Mouse (Mus musculus): ENCODE data around the gene Pip5k1b.

Gene Pip5k1b

DNA sequence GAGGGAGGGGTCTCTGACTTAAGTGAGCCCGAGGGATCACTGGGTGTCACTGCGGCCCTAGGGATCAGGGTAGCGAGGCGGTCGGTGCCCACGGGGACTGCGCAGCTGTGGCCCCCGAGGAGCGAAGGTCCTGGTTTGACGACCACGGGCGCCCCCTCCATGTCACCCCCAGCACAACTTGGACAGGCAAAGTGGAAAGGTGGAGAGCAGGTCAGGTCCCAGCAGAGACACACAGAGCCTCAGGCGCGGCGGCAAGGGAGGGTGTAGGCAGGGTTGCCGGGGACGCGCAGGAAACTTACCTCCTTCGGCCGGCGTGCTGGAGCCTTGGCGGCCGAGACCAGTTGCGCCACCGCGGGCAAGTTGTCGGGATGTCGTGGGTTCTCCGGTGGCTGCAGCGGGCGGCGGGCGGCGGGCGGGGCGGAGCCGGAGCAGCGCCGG is at the start of gene Pip5k1b:
Pip5k1b (minus strand) TSS at position 407 of the 438 bp plus-strand sequence.
- DNase-seq, result peak; percentile 80

- peak; percentile 14 for DNase-seq
These were observed 48.4 kb upstream of the Pip5k1b start for GRCm38 (mm10) chr19:24604105-24604504.

DNA sequence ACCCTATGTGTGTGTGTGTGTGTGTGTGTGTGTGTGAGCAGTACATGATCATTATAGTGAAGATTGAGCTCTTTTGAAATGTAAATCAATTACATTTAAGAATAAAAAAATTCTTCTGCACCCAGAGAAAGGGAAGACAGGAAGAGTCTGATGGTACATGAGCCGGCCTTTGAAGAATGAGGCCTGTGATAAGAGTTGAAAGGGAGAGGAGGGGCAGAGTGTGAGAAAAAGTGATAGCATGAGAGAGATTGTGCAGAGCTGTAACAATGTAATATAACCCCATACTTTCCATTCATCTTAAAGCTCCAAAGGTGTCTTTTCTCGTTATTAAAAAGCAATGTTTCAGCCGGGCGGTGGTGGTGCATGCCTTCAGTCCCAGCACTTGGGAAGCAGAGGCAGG is 47.8 kb upstream of the Pip5k1b start:
- DNase-seq, result no peak

DNA sequence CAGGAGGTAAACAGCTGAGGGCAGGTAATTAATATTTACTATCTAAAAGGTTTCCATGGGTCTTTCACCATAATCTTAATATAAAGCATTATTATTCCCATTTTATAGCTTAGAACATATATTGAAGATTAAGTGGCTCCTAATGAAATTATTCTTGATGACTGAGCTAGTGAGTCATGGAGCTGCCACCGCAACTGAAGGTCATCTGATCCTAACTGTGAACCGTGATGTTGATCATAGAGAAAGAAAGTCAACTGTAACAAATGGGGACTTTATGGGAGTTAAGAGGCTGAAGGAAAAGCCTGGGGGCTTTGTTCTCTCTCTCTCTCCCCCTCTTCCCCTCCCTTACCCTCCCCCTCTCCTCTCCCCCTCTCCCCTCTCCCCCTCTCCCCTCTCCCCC is 31.1 kb upstream of the Pip5k1b start:
- no peak for DNase-seq

DNA sequence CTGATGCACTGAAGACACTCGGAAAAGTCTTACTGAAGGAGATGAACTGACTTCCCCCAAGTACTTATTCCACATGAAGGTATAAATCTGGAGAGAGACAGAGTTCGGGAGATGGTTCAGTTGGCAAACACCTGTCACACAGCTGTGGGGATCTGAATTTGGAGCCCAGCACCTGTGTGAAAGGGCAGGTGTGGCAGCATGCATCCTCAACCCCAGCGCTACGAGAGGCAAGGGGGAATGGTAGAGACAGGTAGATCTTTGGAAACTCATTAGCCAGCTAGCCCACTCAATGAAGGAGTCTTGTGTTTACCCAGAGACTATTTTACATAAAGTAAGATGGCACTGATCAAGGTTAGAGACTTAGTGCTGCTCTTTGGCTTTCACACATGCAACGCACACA is 29.5 kb upstream of the Pip5k1b start:
- DNase-seq, result no peak

GRCm38 (mm10) chr19:24583956-24584355 is 28.3 kb upstream of the Pip5k1b start:
- DNase-seq, result no peak

- DNase-seq, result no peak
These were observed 20.5 kb upstream of the Pip5k1b start for GRCm38 (mm10) chr19:24576125-24576524.

DNA sequence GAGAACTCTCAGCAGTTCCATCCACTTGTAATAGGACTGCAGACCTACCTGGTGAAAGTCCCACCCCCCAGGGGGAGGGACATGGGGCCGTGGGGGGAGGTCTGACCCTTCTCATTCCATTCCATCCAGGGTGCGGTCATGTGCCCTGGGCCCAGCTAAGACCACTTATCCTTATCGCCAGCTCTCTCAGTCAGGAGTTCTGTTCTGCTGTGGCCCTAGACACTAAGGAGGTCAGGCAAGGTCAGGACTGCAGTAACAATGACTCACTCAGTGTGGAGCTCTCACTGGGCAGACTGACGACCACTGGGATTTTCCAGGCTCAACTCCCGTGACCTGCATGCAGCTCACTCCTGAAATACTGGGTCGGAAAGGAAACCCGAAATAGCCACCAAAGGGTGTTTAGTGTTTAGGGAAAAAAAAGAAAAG is 16.1 kb upstream of the Pip5k1b start:
- no peak for DNase-seq

- DNase-seq, result no peak
These were observed 15.3 kb upstream of the Pip5k1b start for GRCm38 (mm10) chr19:24570969-24571368.

GRCm38 (mm10) chr19:24557456-24557855 is 1.8 kb upstream of the Pip5k1b start:
- peak; percentile 32 for DNase-seq

DNA sequence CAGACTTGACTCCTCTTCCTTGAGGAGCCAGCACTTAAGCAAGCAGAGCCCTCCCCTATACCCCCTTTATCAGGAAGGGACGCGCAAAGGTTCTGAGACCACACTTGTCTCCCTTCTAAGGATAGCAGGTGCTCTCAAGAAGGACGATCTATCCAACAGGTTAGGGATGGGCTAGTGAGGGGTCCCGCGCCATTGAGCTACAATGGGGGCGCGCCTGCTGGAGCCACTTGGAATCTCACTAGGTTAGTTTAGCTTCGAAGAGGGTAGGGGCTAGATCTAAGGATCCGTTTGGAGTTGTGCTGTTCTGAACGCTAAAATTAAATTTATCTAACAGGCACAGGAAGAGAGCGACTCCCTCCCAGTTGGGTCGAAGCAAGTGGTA is 904 bp upstream of the Pip5k1b start:
- no peak for DNase-seq

- DNase-seq, result peak; percentile 83
These were observed 372 bp upstream of the Pip5k1b start for GRCm38 (mm10) chr19:24555904-24556584.

GRCm38 (mm10) chr19:24554911-24555465 is 684 bp downstream of the Pip5k1b start:
- DNase-seq, result no peak

GRCm38 (mm10) chr19:24554425-24554824 is 1.2 kb downstream of the Pip5k1b start:
- DNase-seq, result no peak

DNA sequence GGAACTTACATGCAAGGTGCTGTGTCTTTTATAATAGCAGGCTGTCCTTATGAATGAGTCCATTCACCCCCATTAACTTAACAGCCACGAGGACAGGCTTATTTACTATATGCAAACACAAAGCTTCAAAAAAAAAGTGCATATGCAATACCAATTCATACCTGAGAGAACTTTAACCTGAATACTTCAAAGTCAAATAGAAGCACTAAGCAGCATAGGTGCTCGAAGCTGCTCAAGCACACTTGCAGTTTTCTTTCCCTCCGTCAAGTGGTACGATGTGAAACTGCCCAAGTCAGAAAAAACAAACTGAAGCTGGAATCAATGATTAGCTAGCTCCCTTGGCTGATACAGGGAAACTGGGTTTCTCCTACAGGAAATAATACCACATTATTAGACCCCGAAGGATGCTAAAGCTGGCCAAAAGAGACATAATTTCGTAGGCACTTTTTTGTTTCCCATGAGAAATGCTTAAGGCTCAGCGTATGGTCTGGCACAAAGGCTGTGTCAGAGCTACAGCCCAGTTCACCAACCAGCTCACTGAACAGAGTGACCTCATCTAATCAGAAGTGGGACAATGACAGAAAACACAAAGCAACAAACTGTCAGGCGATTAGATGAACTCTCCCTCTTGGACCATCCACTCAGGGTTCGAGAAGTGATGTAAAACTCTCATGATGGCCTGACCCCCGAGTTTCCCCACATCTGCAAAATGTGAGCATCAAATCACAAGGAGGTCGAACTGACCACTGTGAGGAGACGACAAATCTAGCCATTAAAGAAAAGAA is 2.2 kb downstream of the Pip5k1b start:
- DNase-seq, result peak; percentile 57

DNA sequence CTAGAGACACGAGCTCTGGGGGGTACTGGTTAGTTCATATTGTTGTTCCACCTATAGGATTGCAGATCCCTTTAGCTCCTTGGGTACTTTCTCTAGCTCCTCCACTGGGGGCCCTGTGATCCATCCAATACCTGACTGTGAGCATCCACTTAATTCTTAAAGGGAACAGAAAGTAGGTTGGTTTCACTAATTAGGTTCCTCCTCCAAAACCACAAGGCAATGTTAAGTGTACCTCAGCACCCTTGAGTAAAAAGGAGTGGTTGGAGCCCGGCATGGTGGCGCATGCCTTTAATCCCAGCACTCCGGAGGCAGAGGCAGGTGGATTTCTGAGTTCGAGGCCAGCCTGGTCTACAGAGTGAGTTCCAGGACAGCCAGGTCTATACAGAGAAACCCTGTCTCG is 3.0 kb downstream of the Pip5k1b start:
- DNase-seq, result peak; percentile 30

DNA sequence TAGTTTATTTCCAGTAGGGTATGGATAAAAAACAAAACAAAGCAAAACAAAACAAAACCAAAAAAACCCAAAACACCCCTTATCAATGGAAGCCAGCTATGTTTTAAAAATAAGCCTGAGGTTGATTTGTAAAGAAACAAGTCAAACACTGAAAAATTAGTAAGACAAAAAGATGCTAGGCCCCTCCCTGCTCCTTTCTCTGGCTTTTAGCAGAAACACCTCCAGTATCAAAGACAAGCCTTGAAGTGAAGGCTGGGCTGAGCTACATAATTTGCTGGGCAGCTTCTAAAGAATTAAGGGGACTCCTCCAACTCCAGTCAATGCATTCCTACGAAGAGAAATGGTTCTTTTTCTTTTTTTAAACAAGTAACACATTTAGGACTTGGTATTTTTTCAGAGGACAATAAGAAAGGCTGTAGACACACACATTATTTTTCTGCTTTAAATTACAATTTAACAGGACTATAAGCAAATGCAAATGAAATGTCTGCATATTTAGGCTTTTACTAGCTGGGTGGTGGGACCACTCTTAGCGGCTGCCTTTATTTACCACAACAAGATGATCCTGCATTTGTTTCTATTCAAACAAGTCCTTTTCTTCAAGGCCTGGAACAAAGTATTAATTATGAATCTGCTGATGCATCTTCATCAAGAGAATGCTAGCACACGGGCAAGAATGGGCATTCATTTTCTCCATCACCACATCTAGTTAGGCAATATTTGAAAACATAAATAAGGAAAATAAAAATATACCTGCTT is 4.3 kb downstream of the Pip5k1b start:
- DNase-seq, result peak; percentile 6

DNA sequence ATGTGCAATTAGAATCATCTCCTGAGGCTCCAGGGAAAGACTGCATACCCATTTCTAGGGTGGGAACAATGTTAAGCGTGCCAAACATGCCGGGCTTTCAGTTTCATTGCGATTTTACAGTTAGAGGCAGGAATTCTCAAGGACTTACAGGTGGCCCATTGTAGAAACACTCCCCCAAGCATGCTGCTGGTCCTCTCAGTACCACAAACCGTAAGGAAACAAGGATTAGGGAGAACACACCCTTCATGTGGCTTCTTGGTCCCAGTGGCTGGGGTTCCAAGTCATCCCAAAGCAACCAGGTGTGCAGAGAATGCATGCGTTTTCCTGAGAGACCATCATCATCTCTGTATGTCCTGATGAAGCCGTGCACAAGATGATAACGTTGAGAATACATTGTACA is 4.9 kb downstream of the Pip5k1b start:
- DNase-seq, result peak; percentile 13

GRCm38 (mm10) chr19:24550016-24550415 is 5.7 kb downstream of the Pip5k1b start:
- DNase-seq, result no peak

DNA sequence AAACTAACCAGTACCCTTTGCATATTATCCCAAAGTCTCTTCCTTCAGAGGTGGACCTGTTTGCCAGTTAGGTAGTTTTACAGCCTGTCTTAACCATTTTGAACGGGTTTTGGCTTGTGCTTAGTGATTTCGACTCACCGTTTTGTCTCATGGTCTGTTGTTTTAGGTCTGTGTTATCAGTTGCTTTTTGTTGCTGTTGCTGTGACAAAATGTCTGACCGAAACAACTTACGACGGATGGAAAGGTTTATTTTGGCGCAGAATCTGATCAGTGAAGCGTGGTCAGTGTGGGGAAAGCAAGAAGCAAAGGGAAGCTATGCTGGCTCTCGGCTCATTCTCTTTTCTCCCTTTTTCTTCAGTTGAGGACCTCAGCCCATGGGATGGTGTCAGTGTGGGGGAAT is 7.3 kb downstream of the Pip5k1b start:
- no peak for DNase-seq

- peak; percentile 45 for DNase-seq
These were observed 9.5 kb downstream of the Pip5k1b start for GRCm38 (mm10) chr19:24546153-24546552.

DNA sequence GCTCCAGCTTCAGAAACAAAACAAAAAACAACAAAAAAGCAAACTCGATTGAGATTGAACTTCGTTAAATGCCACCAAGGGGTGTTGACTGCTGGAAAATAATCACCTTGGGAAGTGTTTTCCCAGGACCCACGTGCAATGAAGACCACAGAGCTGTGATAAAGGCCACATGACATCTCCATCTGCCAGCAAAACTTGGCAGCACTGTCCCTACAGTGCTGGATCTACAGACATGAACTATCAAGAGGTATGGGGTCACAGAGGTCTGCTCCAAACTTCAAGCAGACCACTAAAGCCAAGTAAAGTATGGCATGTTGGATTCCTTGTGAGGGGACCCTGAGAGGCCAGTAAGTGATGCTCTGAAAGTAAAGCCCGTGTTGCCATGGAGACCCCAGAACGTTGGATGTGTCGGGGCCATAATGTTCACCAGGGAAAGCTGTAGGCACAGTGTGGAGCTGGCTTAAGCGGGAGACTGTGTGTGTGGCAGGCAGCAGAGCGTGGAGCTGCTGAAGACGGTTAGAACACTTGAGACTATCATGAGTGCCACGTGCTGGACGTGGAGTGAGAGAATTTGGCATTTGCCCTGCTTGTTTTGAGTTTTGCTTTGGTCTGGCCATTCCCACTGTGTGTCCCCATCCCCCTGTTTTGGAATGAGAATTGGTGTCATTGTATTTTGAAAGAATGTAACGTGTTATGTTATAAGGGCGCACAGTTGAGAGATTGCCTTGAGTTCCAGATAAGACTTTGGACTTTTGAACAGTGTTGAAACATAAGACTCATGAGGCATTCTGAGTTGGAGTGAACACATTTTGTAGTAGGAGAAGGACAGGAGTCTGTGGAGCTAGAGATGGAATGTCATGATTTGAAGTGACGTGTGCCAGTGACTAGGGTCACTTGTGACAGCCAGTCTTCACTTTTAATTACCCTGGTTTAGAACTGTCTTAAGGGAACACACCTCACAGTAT is 12.0 kb downstream of the Pip5k1b start:
- peak; percentile 50 for DNase-seq
